Mouse (Mus musculus): ENCODE data around the gene Mepce.
"Not testable (repeated sequence)": the region's sequence is repeated elsewhere in the genome, so short reads cannot be mapped to it uniquely, and the experiment has no call there.

The Mepce gene

GRCm38 (mm10) chr5:137758921-137759534, 28.4 kb downstream of the Mepce start:
- DNase-seq (ENCODE audit: low read depth, low spot score): no peak

- no peak for DNase-seq (ENCODE audit: low read depth, low spot score)
Measured at GRCm38 (mm10) chr5:137757887-137758286, 29.6 kb downstream of the Mepce start.

GRCm38 (mm10) chr5:137756882-137757661, 30.4 kb downstream of the Mepce start:
- peak; percentile 85 for DNase-seq (ENCODE audit: low read depth, low spot score)

GRCm38 (mm10) chr5:137756106-137756505, 31.3 kb downstream of the Mepce start:
- DNase-seq (ENCODE audit: low read depth, low spot score): no peak

GRCm38 (mm10) chr5:137755425-137755824, 32.0 kb downstream of the Mepce start:
- DNase-seq (ENCODE audit: low read depth, low spot score): no peak

GRCm38 (mm10) chr5:137753111-137753832, 34.2 kb downstream of the Mepce start:
- DNase-seq (ENCODE audit: low read depth, low spot score): no peak

- DNase-seq (ENCODE audit: low read depth, low spot score): no peak
Measured at GRCm38 (mm10) chr5:137751988-137752387, 35.5 kb downstream of the Mepce start.

GRCm38 (mm10) chr5:137751221-137751887, 36.1 kb downstream of the Mepce start:
- DNase-seq (ENCODE audit: low read depth, low spot score): no peak

- DNase-seq (ENCODE audit: low read depth, low spot score): not testable (repeated sequence)
Measured at GRCm38 (mm10) chr5:137750212-137750611, 37.2 kb downstream of the Mepce start.

- no peak for DNase-seq (ENCODE audit: low read depth, low spot score)
Measured at GRCm38 (mm10) chr5:137749196-137749836, 38.1 kb downstream of the Mepce start.

- DNase-seq (ENCODE audit: low read depth, low spot score): no peak
Measured at GRCm38 (mm10) chr5:137748130-137748770, 39.2 kb downstream of the Mepce start.

GRCm38 (mm10) chr5:137747326-137747961, 40.0 kb downstream of the Mepce start:
- no peak for DNase-seq (ENCODE audit: low read depth, low spot score)

GRCm38 (mm10) chr5:137746851-137747325, 40.6 kb downstream of the Mepce start:
- no peak for DNase-seq (ENCODE audit: low read depth, low spot score)

GRCm38 (mm10) chr5:137746282-137746850, 41.1 kb downstream of the Mepce start:
- DNase-seq (ENCODE audit: low read depth, low spot score): peak; percentile 51

- peak; percentile 84 for DNase-seq (ENCODE audit: low read depth, low spot score)
Measured at GRCm38 (mm10) chr5:137745214-137746171, 42.0 kb downstream of the Mepce start, which contains the start of gene Tsc22d4. TSS of gene Tsc22d4 (plus strand) at chr5:137745730.

- no peak for DNase-seq (ENCODE audit: low read depth, low spot score)
Measured at GRCm38 (mm10) chr5:137744197-137744596, 43.3 kb downstream of the Mepce start.

GRCm38 (mm10) chr5:137742836-137743235, 44.6 kb downstream of the Mepce start:
- no peak for DNase-seq (ENCODE audit: low read depth, low spot score)

- DNase-seq (ENCODE audit: low read depth, low spot score): no peak
Measured at GRCm38 (mm10) chr5:137742048-137742447, 45.4 kb downstream of the Mepce start.
